Mouse (Mus musculus) skeletal muscle tissue, adult 2 months (tissue): Measurements from ENCODE around the gene Nexn.
"Not testable (repeated sequence)": the region's sequence is repeated elsewhere in the genome, so short reads cannot be mapped to it uniquely, and the experiment has no call there.

ENCODE experiments used
- DNase-seq: peaks from one replicate; pipeline ENCODE4 v3.0.0-alpha.2; 2012; ENCODE audit warnings: low read depth, low spot score

Nexn gene

GRCm38 (mm10) chr3:152201181-152201580, 65.0 kb downstream of the Nexn start:
- DNase-seq, result no peak

- no peak for DNase-seq
These were observed 67.0 kb downstream of the Nexn start for GRCm38 (mm10) chr3:152199125-152199524.

GRCm38 (mm10) chr3:152197246-152197645, 68.9 kb downstream of the Nexn start:
- DNase-seq, result not testable (repeated sequence)

DNA sequence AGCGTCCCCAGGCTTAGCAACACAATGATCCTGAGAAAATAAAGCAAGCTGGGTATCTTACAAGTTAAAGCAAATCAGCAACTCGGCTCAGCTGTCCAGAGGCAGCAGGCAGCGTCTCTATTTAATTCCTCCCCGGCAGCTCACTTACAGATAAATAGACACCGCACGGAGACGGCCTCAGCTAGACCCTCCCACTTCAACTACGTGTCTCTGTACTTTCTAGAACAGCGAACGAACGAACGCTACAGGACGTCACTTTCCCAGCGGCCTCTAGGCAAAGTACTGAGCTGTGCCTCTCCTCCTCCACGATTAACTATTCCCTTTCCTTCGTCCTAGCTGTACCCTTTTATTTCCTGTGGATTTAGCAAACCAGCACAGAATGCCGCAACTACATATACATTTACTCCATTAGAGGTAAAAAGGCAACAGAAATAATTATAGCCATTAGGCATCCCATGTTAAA, 72.5 kb downstream of the Nexn start:
- peak; percentile 96 for DNase-seq

- DNase-seq, result no peak
These were observed 73.0 kb downstream of the Nexn start for GRCm38 (mm10) chr3:152193177-152193576.

DNA sequence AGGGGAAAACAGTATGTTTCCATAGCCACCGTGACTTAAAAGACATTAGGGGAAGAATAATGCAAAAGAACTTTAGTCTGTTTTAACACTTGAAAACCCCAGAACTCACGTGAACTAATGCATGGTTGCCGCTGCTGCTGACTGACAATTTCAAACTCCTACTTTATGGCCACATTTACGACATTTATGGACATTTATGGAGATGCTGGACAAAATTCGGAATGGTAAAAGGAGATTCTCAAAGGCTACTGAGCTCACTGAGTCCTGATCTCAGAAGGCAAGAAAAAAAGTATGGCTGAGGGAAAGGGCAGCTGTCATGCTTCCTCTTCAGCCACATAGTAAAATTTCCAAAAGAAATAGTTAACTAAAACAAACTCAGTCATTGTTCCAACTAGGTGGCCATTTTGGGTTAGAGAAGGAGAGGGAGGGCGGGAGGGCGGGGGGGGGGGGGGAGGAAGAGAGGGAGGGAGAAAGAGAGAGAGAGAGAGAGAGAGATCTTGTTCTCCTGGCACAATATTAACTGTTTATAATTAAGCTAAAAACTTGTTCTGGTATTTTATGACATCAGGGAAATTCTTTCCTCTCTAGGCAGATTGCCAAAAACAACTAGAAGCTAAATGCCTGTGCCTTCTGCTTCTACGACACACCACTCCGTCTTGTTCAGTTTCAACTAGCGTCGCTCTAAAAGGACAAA, 73.8 kb downstream of the Nexn start:
- peak; percentile 52 for DNase-seq

GRCm38 (mm10) chr3:152191791-152192237, 74.3 kb downstream of the Nexn start:
- peak; percentile 56 for DNase-seq

DNA sequence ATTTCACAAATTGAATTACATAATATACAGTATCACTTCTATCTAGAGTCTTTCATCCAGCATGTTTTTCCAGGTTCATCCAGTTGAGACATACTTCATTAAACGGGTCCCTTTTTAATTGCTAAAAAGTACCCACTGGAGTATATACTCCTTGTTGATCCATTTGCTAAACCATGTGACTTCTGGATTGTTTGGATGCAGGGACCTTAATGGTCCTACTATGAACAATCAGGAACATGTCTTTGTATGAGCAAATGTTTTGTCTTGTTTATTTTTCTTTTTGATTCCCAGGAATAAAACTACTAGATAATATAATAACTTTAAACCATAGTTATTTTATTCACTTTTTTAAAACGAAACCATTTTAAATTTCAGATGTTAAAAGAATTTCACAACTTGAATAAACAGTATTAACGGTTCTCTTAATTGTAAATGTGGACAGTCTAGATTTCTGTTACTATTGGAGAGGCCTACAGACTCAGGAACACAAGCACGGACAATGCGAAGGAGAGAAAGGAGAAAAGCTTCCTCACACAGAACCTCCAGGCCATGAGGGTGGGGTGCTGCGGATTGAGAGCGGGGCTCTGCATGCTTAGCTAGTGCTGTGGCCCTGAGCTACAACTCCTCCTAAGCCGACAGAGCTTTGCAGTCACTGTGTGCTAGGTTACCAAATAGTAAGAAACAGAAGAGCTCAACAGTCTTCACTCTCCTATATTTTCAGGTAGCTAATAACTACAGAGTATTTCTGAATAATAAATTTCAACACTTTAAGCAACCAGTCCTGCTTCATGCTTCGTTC, 75.3 kb downstream of the Nexn start:
- DNase-seq, result no peak

DNA sequence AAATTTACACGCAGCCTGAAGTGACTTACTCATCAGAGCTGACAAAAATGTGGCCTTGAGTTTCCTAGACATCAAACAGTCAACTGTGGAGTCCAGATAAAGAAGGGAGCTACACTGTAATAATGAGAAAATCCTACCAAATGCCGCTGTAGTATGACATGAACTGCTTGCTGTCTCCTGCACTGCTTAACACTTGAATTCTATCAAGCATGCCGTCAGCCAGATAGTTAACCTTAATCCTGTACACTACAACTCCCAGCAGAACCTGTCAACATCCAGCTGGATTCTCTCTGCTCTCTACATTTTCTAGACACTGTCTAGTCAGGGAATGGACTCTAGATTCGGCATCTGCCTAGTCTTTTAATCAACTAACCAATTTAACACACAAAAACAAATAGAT, 76.8 kb downstream of the Nexn start:
- DNase-seq, result no peak
